Mouse (Mus musculus) neural tube, embryonic 12.5 days (tissue): Measurements from ENCODE around the gene Prr7. TPM values are rescaled to one million over a fixed set of nuclear protein-coding genes. Genes with fewer than 3 reads are reported as not detected.

Experiments used
- ATAC-seq: fragments of 200-750 bp; cut with Nextera tagmentation; 2 replicates; pipeline ENCODE4 v1.8.0; 2017; ENCODE audit warnings: low read depth, mild to moderate bottlenecking, moderate TSS enrichment, moderate library complexity; ENCODE audit not compliant: low FRiP score
- H3K27ac ChIP-seq: fragments of 300-500 bp; sonication (generic); 2 replicates; pipeline ENCODE4 v1.5.1; 2016
- H3K27me3 ChIP-seq: fragments of 300-500 bp; sonication (generic); replicated peaks from 2 replicates; pipeline ENCODE4 v1.6.1; 2016; ENCODE audit warnings: mild to moderate bottlenecking
- H3K36me3 ChIP-seq: fragments of 300-500 bp; sonication (generic); 2 replicates; pipeline ENCODE4 v1.6.1; 2016; ENCODE audit warnings: mild to moderate bottlenecking
- H3K4me1 ChIP-seq: fragments of 300-500 bp; sonication (generic); 2 replicates; pipeline ENCODE4 v1.6.1; 2016
- H3K4me2 ChIP-seq: fragments of 300-500 bp; sonication (generic); replicated peaks from 2 replicates; pipeline ENCODE4 v1.6.1; 2016; ENCODE audit warnings: mild to moderate bottlenecking
- H3K4me3 ChIP-seq: fragments of 300-500 bp; sonication (generic); 2 replicates; pipeline ENCODE4 v1.5.1; 2016
- H3K9ac ChIP-seq: fragments of 300-500 bp; sonication (generic); 2 replicates; pipeline ENCODE4 v1.6.1; 2016; ENCODE audit warnings: mild to moderate bottlenecking
- H3K9me3 ChIP-seq: fragments of 300-500 bp; sonication (generic); 2 replicates; pipeline ENCODE4 v1.6.1; 2016; ENCODE audit warnings: mild to moderate bottlenecking
- WGBS: fragments of 180-500 bp; shearing (Covaris S2); methylation state at CpG from one replicate; pipeline ENCODE4 v1.1.7; 2016; 5-methylcytosine and 5-hydroxymethylcytosine counted together
- polyA plus RNA-seq: library from polyadenylated mRNA; unstranded; fragments of >200 nt; fragmentation: Nextera tagmentation; extraction: Ambion mirVana; gene quantifications from 2 replicates; pipeline ENCODE4 v1.2.1, GENCODE M21; 2016

The Prr7 gene
- polyA plus RNA-seq, 1 experiment from 2014 or later, result 1.8 TPM

DNA sequence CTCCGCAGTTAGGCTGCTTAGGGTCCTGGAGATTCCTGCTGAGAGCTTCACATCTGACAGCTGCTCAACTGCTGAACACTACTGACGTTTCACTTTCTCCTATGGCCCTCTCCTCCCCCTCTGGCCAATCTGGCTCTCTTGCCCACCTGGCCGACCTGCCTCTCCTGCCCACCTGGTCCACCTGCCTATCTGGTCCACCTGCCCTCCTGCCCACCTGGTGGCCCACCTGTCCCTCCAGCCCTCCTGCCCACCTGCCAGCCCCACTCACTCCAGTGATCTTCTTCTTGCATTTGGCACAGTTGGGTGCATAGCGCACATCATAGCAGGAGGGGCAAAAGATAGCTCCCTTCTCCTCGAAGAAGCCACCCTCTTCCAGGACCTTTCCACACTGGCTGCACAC is 40.3 kb downstream of the Prr7 start:
- Histone ChIP-seq H3K4me2 (no peak overlapping the region), H3K27ac (no peak overlapping the region), H3K27me3 (no peaks in the 10 kb centered on the region), H3K9me3 (no peaks in the 10 kb centered on the region), H3K9ac (no peak overlapping the region), H3K4me1 (no peaks in the 10 kb centered on the region), H3K36me3 (peaks cover 74% of the 10 kb centered on the region), H3K4me3 (no peak overlapping the region)
- no peak for ATAC-seq
- 82% methylated on average over 5 of the region's 5 CpGs for WGBS

DNA sequence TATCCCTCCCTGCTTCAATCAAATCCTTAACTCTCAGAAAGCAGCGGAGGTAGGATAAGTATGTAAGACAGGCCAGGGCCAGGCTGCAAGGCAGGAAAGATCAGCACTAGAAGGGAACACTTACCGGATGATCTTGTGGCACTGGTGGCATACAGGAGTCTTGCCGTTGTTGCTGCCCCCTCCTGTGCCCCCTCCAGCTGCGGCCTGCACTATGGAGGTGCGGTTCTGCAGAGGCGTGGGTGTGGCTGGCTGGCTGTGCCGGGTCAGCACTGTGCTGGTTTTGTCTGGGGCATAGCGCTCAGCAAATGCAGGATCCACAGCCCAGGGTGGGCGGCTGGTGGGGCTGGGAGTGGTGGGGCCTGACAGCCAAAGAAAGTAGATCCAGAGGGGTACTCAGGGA is 41.7 kb downstream of the Prr7 start:
- Histone ChIP-seq H3K9me3 (no peaks in the 10 kb centered on the region), H3K9ac (no peak overlapping the region), H3K4me2 (no peak overlapping the region), H3K36me3 (peaks cover 71% of the 10 kb centered on the region), H3K4me3 (no peak overlapping the region), H3K4me1 (peaks cover 7% of the 10 kb centered on the region), H3K27ac (no peak overlapping the region), H3K27me3 (no peaks in the 10 kb centered on the region)
- no peak for ATAC-seq
- WGBS, result 97% methylated on average over 9 of the region's 9 CpGs

DNA sequence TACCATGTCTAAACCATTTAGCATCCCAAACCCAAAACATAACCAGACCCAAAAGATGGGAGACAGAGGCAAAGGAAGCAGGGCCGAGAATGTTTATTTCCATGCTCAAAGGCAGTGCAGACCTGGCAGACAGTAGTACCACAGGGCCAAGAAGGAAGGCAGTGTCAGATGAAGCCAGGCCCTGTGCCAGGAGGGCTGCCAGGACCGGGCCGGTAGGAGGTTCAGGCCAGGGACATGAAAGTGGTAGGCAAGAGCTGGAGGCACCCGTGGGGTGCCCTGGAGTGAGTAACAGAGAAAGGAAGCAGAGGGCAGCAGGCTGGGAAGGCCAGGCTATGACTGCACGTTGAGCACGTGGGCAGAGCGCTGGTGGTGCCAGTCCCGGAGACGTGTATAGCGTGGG is 42.6 kb downstream of the Prr7 start:
- Histone ChIP-seq H3K4me1 (peaks cover 16% of the 10 kb centered on the region), H3K9ac (no peak overlapping the region), H3K4me3 (no peak overlapping the region), H3K27ac (no peak overlapping the region), H3K4me2 (no peak overlapping the region), H3K27me3 (no peaks in the 10 kb centered on the region), H3K9me3 (no peaks in the 10 kb centered on the region), H3K36me3 (peaks cover 64% of the 10 kb centered on the region)
- ATAC-seq, result no peak
- 94% methylated on average over 10 of the region's 10 CpGs for WGBS

DNA sequence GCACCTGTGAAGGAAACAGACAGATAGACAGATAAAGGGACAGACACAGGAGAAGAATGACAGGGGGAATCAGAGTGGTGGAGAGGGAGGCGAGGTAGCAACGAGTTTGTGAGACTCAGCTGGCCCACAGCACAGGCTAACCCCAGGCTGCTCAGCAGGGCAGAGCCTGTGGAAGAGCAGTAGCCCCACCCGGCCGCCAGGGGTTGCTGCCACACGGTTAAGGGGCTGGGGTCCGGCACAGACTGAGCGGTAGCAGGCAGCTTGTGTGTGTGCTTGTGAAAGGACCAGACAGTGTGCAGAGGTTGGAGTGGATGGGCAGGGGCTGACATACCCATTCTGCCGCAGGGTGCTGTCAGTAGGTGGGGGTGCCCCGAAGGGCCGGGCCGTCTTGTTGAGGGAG is 43.8 kb downstream of the Prr7 start:
- ATAC-seq, result no peak
- no peaks in the 10 kb centered on the region for H3K9me3 ChIP-seq
- H3K27ac ChIP-seq, result no peak overlapping the region
- H3K4me2 ChIP-seq, result 0 out of 2 replicates have a peak overlapping the region, but pooled peaks have one; percentile 0
- peaks cover 61% of the 10 kb centered on the region for H3K36me3 ChIP-seq
- no peak overlapping the region for H3K4me3 ChIP-seq
- no peaks in the 10 kb centered on the region for H3K27me3 ChIP-seq
- peaks cover 27% of the 10 kb centered on the region for H3K4me1 ChIP-seq
- no peak overlapping the region for H3K9ac ChIP-seq
- WGBS, result 56% methylated on average over 11 of the region's 11 CpGs

GRCm38 (mm10) chr13:55508531-55508930 is 44.5 kb downstream of the Prr7 start:
- Histone ChIP-seq H3K4me1 (peaks cover 27% of the 10 kb centered on the region), H3K9ac (no peak overlapping the region), H3K27me3 (no peaks in the 10 kb centered on the region), H3K4me2 (no peak overlapping the region), H3K4me3 (no peak overlapping the region), H3K9me3 (no peaks in the 10 kb centered on the region), H3K36me3 (peaks cover 55% of the 10 kb centered on the region), H3K27ac (no peak overlapping the region)
- no peak for ATAC-seq
- 94% methylated on average over 10 of the region's 10 CpGs for WGBS

DNA sequence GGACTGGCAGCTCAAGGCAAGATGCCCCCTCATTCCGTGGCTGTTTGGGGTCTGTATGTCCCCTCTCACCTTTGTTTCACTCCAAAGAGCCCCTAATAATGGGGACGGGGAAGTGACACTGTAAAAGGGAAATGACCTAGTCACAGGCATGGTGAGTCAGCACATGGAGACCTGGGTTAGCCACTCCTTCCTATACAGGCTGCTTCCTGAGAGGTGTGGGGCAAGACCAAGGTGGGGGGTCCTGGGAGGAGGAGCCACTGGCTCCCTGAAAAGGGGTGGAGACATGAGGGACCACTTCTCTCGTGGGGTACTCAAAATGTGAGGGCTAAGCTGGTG is 46.2 kb downstream of the Prr7 start:
- Histone ChIP-seq H3K4me3 (no peak overlapping the region), H3K9me3 (no peaks in the 10 kb centered on the region), H3K9ac (0 out of 2 replicates have a peak overlapping the region, but pooled peaks have one; percentile 13), H3K4me1 (peaks cover 27% of the 10 kb centered on the region), H3K27ac (peak overlapping the region; percentile 20; the same call in 1 of the 2 replicates), H3K4me2 (peak overlapping the region; percentile 84), H3K27me3 (no peaks in the 10 kb centered on the region), H3K36me3 (peaks cover 39% of the 10 kb centered on the region)
- no peak for ATAC-seq
- 19% methylated on average over 3 of the region's 3 CpGs for WGBS

GRCm38 (mm10) chr13:55510668-55511491 is 46.8 kb downstream of the Prr7 start:
- peak overlapping the region; percentile 13; the same call in 1 of the 2 replicates for H3K9ac ChIP-seq
- H3K4me3 ChIP-seq, result no peak overlapping the region
- peaks cover 34% of the 10 kb centered on the region for H3K36me3 ChIP-seq
- H3K27me3 ChIP-seq, result no peaks in the 10 kb centered on the region
- peak; percentile 14; the same call in 1 of the 2 replicates for ATAC-seq
- 17% methylated on average over 6 of the region's 6 CpGs for WGBS
- H3K9me3 ChIP-seq, result no peaks in the 10 kb centered on the region
- peaks cover 27% of the 10 kb centered on the region for H3K4me1 ChIP-seq
- peak overlapping the region; percentile 20; the same call in 1 of the 2 replicates for H3K27ac ChIP-seq
- H3K4me2 ChIP-seq, result peak overlapping the region; percentile 84

- no peaks in the 10 kb centered on the region for H3K9me3 ChIP-seq
- WGBS, result 44% methylated on average over 5 of the region's 5 CpGs
- no peak overlapping the region for H3K9ac ChIP-seq
- H3K27me3 ChIP-seq, result no peaks in the 10 kb centered on the region
- no peak overlapping the region; the same call in 1 of the 2 replicates for H3K4me3 ChIP-seq
- H3K27ac ChIP-seq, result no peak overlapping the region
- no peak for ATAC-seq
- peaks cover 28% of the 10 kb centered on the region for H3K36me3 ChIP-seq
- H3K4me2 ChIP-seq, result peak overlapping the region; percentile 84
- H3K4me1 ChIP-seq, result peaks cover 27% of the 10 kb centered on the region
Measured at GRCm38 (mm10) chr13:55511492-55511861, 47.4 kb downstream of the Prr7 start.

GRCm38 (mm10) chr13:55512379-55513031 is 48.4 kb downstream of the Prr7 start:
- H3K4me1 ChIP-seq, result peaks cover 27% of the 10 kb centered on the region
- H3K36me3 ChIP-seq, result peaks cover 17% of the 10 kb centered on the region
- peak overlapping the region; percentile 87 for H3K9ac ChIP-seq
- 3% methylated on average over 25 of the region's 25 CpGs for WGBS
- no peaks in the 10 kb centered on the region for H3K27me3 ChIP-seq
- peak overlapping the region; percentile 84 for H3K4me2 ChIP-seq
- H3K9me3 ChIP-seq, result no peaks in the 10 kb centered on the region
- ATAC-seq, result peak; percentile 63
- peak overlapping the region; percentile 86 for H3K4me3 ChIP-seq
- H3K27ac ChIP-seq, result no peak overlapping the region

DNA sequence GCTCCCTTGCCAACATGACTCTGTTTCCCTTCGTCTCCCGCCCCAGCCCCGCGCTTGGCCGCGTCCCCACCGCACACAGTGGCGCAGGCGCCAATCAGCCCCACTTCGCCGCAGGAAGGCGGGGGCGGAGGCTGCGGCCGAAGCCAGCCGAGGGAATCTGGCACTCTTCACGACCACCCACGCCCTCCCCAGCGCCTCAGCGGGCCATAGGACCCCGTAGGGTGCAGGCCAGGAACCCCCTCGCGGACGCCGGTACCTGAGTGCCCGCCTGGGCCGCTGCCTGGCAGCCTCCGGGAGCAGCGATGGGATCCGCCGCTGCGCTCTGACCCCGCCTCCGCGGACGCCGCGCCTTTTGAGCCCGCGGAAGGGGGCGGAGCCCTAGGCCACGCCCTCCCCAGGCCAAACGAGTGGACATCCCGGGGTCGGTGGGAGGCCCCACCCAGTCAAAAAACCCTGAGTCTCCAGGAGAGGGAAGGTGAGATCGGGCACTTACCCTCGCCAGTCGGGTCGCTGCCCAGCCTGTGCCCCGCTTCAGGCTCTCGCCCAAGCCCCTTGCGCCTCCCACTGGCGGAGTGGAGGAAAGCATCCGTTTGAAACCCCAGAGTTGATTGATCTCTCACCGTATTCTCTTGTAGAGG is 49.2 kb downstream of the Prr7 start, which contains the start of gene Pdlim7:
Pdlim7 (minus strand) TSS at position 566 of the 638 bp plus-strand sequence.
- Histone ChIP-seq H3K27me3 (no peaks in the 10 kb centered on the region), H3K4me2 (peak within 1 kb of the TSS; percentile 84), H3K27ac (no peak within 1 kb of the TSS), H3K9ac (peak within 1 kb of the TSS; percentile 87), H3K4me3 (peak within 1 kb of the TSS; percentile 86), H3K4me1 (peaks cover 27% of the 10 kb centered on the region), H3K9me3 (no peaks in the 10 kb centered on the region), H3K36me3 (peaks cover 10% of the 10 kb centered on the region)
- peak; percentile 67 for ATAC-seq
- under 1% methylated on average over 55 of the region's 55 CpGs for WGBS

DNA sequence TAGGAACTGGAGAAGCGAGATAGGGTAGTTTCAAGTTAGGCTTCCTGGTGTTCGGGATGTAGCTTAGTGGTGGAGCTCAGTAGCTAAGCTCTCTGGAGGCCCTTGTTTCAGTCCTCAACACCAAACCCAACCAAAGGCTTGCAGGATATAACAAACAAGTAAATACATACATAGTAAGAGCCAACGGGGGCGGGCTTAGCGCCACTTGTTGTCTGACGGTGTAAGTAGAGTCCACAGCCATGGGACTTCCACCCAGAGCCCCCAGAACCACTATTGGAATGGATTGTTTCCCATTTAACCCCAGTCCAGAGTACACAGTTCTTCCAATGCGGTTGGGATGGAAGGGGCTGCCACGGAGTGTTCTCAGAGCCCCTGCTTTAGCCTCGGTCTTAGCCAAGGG is 49.8 kb downstream of the Prr7 start:
- no peaks in the 10 kb centered on the region for H3K9me3 ChIP-seq
- no peak overlapping the region for H3K4me3 ChIP-seq
- no peak overlapping the region for H3K27ac ChIP-seq
- peaks cover 27% of the 10 kb centered on the region for H3K4me1 ChIP-seq
- H3K4me2 ChIP-seq, result peak overlapping the region; percentile 84
- 36% methylated on average over 9 of the region's 9 CpGs for WGBS
- ATAC-seq, result no peak
- H3K36me3 ChIP-seq, result peaks cover 4% of the 10 kb centered on the region
- H3K9ac ChIP-seq, result no peak overlapping the region
- no peaks in the 10 kb centered on the region for H3K27me3 ChIP-seq

GRCm38 (mm10) chr13:55516955-55517354 is 52.9 kb downstream of the Prr7 start:
- Histone ChIP-seq H3K9me3 (0 out of 2 replicates have a peak, but pooled peaks cover 2% of the 10 kb centered on the region), H3K27ac (no peak overlapping the region), H3K4me1 (peaks cover 8% of the 10 kb centered on the region), H3K9ac (no peak overlapping the region), H3K27me3 (no peaks in the 10 kb centered on the region), H3K4me3 (no peak overlapping the region), H3K36me3 (no peaks in the 10 kb centered on the region), H3K4me2 (no peak overlapping the region)
- 10% methylated on average over 5 of the region's 5 CpGs for WGBS
- no peak for ATAC-seq
